Mouse (Mus musculus): Measurements from ENCODE around the gene Zfp275. TPM values are rescaled to one million over a fixed set of nuclear protein-coding genes. Genes with fewer than 3 reads are reported as not detected.

The Zfp275 gene
- polyA plus RNA-seq (2017; shearing (Covaris generic)) = 16.1 TPM

GRCm38 (mm10) chrX:73342483-73342895, at the start of gene Zfp275:
TSS of gene Zfp275 (plus strand) at chrX:73342621.

GRCm38 (mm10) chrX:73292876-73293275, 49.5 kb upstream of the Zfp275 start, which contains the start of the genes Xlr5a and Xlr5c:
TSS of gene Xlr5a (minus strand) at chrX:73292976.
TSS of gene Xlr5c (minus strand) at chrX:73292976.

GRCm38 (mm10) chrX:73336740-73337139, 5.7 kb upstream of the Zfp275 start, which contains the start of gene Gm45015:
TSS of gene Gm45015 (minus strand) at chrX:73336840.

GRCm38 (mm10) chrX:73398636-73399035, 56.2 kb downstream of the Zfp275 start, which contains the start of gene Gm18336:
TSS of gene Gm18336 (minus strand) at chrX:73398736.

Other genes starting within 250 kb of the Zfp275 start
- 0.45 TPM for gene Xlr3a, start 245.5 kb upstream of the Zfp275 start, polyA plus RNA-seq (2017; shearing (Covaris generic))
- gene Gm14685, start 225.6 kb upstream of the Zfp275 start, polyA plus RNA-seq (2017; shearing (Covaris generic)) = 0.28 TPM
- gene Xlr5b, start 193.8 kb upstream of the Zfp275 start, polyA plus RNA-seq (2017; shearing (Covaris generic)) = not detected
- gene DXBay18, start 193.2 kb upstream of the Zfp275 start, polyA plus RNA-seq (2017; shearing (Covaris generic)) = not detected
- gene Spin2d, start 165.6 kb upstream of the Zfp275 start, polyA plus RNA-seq (2017; shearing (Covaris generic)) = not detected
- gene Xlr3b, start 150.4 kb upstream of the Zfp275 start, polyA plus RNA-seq (2017; shearing (Covaris generic)) = 11.8 TPM
- 131 TPM for gene Xlr4b, start 128.3 kb upstream of the Zfp275 start, polyA plus RNA-seq (2017; shearing (Covaris generic))
- gene F8a, start 114.3 kb upstream of the Zfp275 start, polyA plus RNA-seq (2017; shearing (Covaris generic)) = 20.3 TPM
- 81.2 TPM for gene Xlr4c, start 99.5 kb upstream of the Zfp275 start, polyA plus RNA-seq (2017; shearing (Covaris generic))
- gene Xlr3c, start 77.2 kb upstream of the Zfp275 start, polyA plus RNA-seq (2017; shearing (Covaris generic)) = 0.23 TPM
- not detected for gene Xlr5a, start 49.6 kb upstream of the Zfp275 start, polyA plus RNA-seq (2017; shearing (Covaris generic))
- not detected for gene Xlr5c, start 49.6 kb upstream of the Zfp275 start, polyA plus RNA-seq (2017; shearing (Covaris generic))
- not detected for gene Gm45015, start 5.8 kb upstream of the Zfp275 start, polyA plus RNA-seq (2017; shearing (Covaris generic))
- gene Gm18336, start 56.1 kb downstream of the Zfp275 start, polyA plus RNA-seq (2017; shearing (Covaris generic)) = not detected
- gene Zfp92, start 68.5 kb downstream of the Zfp275 start, polyA plus RNA-seq (2017; shearing (Covaris generic)) = 0.16 TPM
- not detected for gene Trex2, start 92.7 kb downstream of the Zfp275 start, polyA plus RNA-seq (2017; shearing (Covaris generic))
- gene Haus7, start 116.4 kb downstream of the Zfp275 start, polyA plus RNA-seq (2017; shearing (Covaris generic)) = 32.3 TPM
- not detected for gene Bgn, start 141.0 kb downstream of the Zfp275 start, polyA plus RNA-seq (2017; shearing (Covaris generic))
- not detected for gene Atp2b3, start 160.5 kb downstream of the Zfp275 start, polyA plus RNA-seq (2017; shearing (Covaris generic))